Mouse (Mus musculus) central nervous system, embryonic 11.5 days (tissue): ENCODE measurements around the gene Olfr308. TPM values are rescaled to one million over a fixed set of nuclear protein-coding genes. Genes with fewer than 3 reads are reported as not detected.

ENCODE experiments used
- polyA plus RNA-seq: library from polyadenylated mRNA; depleted of rRNA; stranded (reverse); fragments of >200 nt; gene quantifications from 2 replicates; pipeline ENCODE4 v1.2.3, GENCODE M21; 2012; rRNA removed

The Olfr308 gene
- polyA plus RNA-seq, result not detected in 2 replicates

DNA sequence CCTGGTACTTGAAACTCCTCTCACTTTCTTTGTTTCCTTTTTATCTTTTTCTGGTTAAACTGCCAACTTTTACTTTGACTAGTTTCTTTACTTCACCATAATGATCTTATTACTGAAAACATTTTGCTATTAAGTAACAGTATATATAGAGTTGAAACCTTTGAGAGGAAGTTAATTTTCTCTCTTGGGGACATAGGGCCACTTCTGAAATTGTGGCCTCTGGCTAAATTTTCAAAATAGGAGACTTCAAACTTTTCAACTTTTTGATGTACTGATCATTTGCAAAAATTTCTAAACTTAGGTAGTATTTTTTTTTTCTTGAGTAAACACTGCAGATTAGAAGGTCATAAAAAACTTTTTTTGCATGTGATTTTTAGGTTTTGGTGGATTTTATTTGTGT, at the start of gene Olfr308:
Gene Olfr308, minus strand, starts transcription at position 101 of the 400 bp plus-strand sequence.

DNA sequence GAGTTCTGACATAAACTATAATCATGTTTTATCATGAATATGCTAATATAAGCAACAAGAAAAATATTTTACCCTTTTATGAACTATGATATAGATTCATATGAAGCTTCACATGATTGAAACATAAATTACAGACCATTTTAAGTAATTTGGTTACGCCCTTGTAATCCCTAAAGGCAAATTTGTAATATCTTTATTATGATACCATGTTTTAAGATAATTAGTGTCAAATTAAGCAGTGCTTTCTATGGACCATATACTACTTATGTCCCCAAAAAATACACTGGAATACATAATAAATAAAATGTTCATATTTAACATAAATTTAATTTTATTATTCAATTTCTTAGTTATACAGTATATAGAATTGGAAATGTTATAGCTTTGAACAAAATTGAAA, 41.4 kb upstream of the Olfr308 start, which contains the start of gene Olfr305:
Gene Olfr305, minus strand, starts transcription at position 101 of the 400 bp plus-strand sequence.

DNA sequence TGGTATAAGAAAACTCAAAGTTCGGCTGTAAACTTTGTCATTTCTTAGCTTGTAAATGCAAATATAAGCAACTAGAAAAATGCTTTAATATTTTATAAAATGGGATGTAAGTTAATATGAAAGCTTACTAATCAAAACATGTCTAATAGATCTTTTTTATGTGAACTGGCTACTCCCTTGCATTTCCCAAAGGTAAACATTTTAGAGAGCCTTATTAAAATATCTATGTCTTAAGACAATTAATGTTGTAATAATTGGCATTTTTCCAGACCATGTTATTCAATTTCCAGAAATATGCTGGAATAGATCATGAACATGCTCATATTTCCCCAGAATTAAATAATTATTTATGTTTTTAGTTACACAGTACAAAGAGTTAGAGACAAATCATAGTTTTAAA, 12.1 kb upstream of the Olfr308 start, which contains the start of gene Olfr307:
Gene Olfr307, minus strand, starts transcription at position 101 of the 400 bp plus-strand sequence.

DNA sequence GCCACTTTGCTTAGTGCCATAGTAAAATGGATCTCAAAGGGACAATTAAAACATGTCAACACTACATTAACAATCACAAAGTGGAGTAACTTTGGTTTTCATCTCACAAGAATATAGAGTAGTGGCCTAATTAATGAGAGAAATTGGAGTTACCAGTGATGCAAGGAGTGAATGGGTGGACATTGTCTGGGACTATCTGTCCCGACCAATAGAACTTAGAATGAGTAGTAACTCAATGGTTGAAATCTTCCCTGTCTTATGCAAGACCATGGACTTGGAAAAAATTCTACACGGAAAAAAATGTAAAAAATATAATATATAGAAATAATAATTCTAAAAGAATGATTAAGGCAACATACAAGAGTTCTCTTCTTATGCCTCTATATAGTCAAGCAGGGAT, 11.8 kb downstream of the Olfr308 start, which contains the start of gene Olfr309:
Gene Olfr309, minus strand, starts transcription at position 101 of the 400 bp plus-strand sequence.

DNA sequence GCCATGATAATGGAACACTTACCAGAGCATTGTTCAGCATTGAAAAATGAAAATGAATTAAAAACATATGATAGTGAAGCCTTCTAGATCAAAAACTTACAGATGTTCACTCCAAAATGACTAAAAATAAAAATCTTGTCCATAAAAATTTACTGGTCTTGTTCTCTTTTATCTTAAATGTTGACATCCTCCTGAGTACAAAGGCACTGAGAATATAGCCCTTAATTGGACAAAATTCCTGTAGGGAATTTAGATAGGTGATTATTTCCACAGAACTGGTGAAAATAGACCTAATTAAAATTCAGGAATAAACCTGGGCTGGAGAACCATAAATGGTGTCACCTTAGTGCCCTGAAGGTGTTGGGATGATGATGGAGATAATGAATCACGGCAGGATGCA, 48.4 kb downstream of the Olfr308 start, which contains the start of gene Olfr310:
Gene Olfr310, minus strand, starts transcription at position 101 of the 400 bp plus-strand sequence.

Other genes starting within 250 kb of the Olfr308 start
- not detected in 2 replicates for gene Vmn2r75, start 153.9 kb downstream of the Olfr308 start, polyA plus RNA-seq
- gene Vmn2r76, start 79.3 kb downstream of the Olfr308 start, polyA plus RNA-seq, result not detected in 2 replicates
- not detected in 2 replicates for gene Olfr310, start 48.5 kb downstream of the Olfr308 start, polyA plus RNA-seq
- not detected in 2 replicates for gene Olfr309, start 11.9 kb downstream of the Olfr308 start, polyA plus RNA-seq
- gene Olfr307, start 12.0 kb upstream of the Olfr308 start, polyA plus RNA-seq, result not detected in 2 replicates
- gene Olfr305, start 41.3 kb upstream of the Olfr308 start, polyA plus RNA-seq, result not detected in 2 replicates
- not detected in 2 replicates for gene Olfr304, start 61.0 kb upstream of the Olfr308 start, polyA plus RNA-seq
- not detected in 2 replicates for gene Olfr303, start 72.2 kb upstream of the Olfr308 start, polyA plus RNA-seq
- not detected in 2 replicates for gene Olfr301, start 78.2 kb upstream of the Olfr308 start, polyA plus RNA-seq
- not detected in 2 replicates for gene Olfr299, start 134.3 kb upstream of the Olfr308 start, polyA plus RNA-seq
- gene Olfr298, start 166.9 kb upstream of the Olfr308 start, polyA plus RNA-seq, result not detected in 2 replicates
- gene Olfr297, start 194.3 kb upstream of the Olfr308 start, polyA plus RNA-seq, result not detected in 2 replicates